Mouse (Mus musculus) ES-E14 (cell line): Measurements from ENCODE around the gene Arl2.

Experiments used
- CHD2 ChIP-seq: IDR thresholded peaks from 2 replicates; pipeline ENCODE4 v1.6.1; 2014; ENCODE audit warnings: mild to moderate bottlenecking, low read depth, low read length, inconsistent platforms
- MAFK ChIP-seq: IDR thresholded peaks from 2 replicates; pipeline ENCODE4 v1.6.1; 2014; ENCODE audit warnings: mild to moderate bottlenecking, low read depth, low read length, inconsistent platforms; ENCODE audit not compliant: insufficient read depth
- ZC3H11A ChIP-seq: IDR thresholded peaks from 2 replicates; pipeline ENCODE4 v1.6.1; 2012; ENCODE audit warnings: low read depth, mild to moderate bottlenecking, inconsistent platforms, low read length, borderline replicate concordance
- ZNF384 ChIP-seq: IDR thresholded peaks from 2 replicates; pipeline ENCODE4 v1.6.1; 2012; ENCODE audit warnings: low read depth, low read length, inconsistent platforms

- TF ChIP-seq ZC3H11A (peak; percentile 77), MAFK (no peak), ZNF384 (no peak), CHD2 (0 out of 2 replicates have a peak, but pooled peaks have one; percentile 45)
Measured at GRCm38 (mm10) chr19:6127760-6128341, 13.5 kb downstream of the Arl2 start, which contains the start of gene Snx15.
